Mouse (Mus musculus) liver, adult 2 months (tissue): ENCODE measurements around the gene Olfr1.

Source experiments
- CTCF ChIP-seq: fragments of 200-500 bp; IDR thresholded peaks from 2 replicates; pipeline ENCODE4 v1.5.1; 2011; ENCODE audit warnings: low read depth, low read length, control low read depth
- POLR2A ChIP-seq: fragments of 200-500 bp; IDR thresholded peaks from 2 replicates; pipeline ENCODE4 v1.6.1; 2011; ENCODE audit warnings: low read length, control low read depth; ENCODE audit not compliant: insufficient read depth; ENCODE audit errors: extremely low read depth

- TF ChIP-seq CTCF (no peak), POLR2A (no peak)
Observed at GRCm38 (mm10) chr11:73399514-73399913, at the start of gene Olfr1.
